Mouse (Mus musculus): ENCODE measurements at regions not wholly inside any gene's neighbourhood (a gene's known extent, or its start where the extent isn't known, plus 50 kb on each side); places are given as distances from the start of the nearest gene placed in this dataset.
A peak's percentile ranks its signal among the peaks of the same experiment; 100 is the strongest.

GRCm38 (mm10) chr3:119653007-119653565 lies 131.2 kb downstream of the Ptbp2 start:
- WGBS: 93% methylated on average over 14 of the region's 14 CpGs
- Histone ChIP-seq H3K4me3 (ENCODE audit: insufficient read depth, low read depth, low read length) (no peak overlapping the region), H3K9ac (ENCODE audit: low read depth, low read length) (no peak overlapping the region), H3K4me1 (ENCODE audit: control insufficient read depth, insufficient read depth, low read length) (no peaks in the 10 kb centered on the region), H3K36me3 (ENCODE audit: control insufficient read depth, insufficient read depth, low read length) (no peaks in the 10 kb centered on the region), H3K27me3 (ENCODE audit: control insufficient read depth, insufficient read depth, low read length) (no peaks in the 10 kb centered on the region), H3K27ac (replicated peaks; ENCODE audit: insufficient read depth, low read depth, low read length) (no peak overlapping the region), H3K79me2 (ENCODE audit: control insufficient read depth, insufficient read depth, low read length) (no peaks in the 10 kb centered on the region)
- DNase-seq (ENCODE audit: extremely low read depth, low read depth, low spot score): no peak
- TF ChIP-seq POLR2A (IDR thresholded peaks at IDR 0.05; ENCODE audit: extremely low read depth, insufficient read depth, low read length) (no peak), CTCF (IDR thresholded peaks at IDR 0.05; ENCODE audit: low read depth, low read length) (no peak)

GRCm38 (mm10) chr3:119638633-119639032 lies 145.6 kb downstream of the Ptbp2 start:
- Histone ChIP-seq H3K4me3 (ENCODE audit: insufficient read depth, low read depth, low read length) (no peak overlapping the region), H3K27ac (replicated peaks; ENCODE audit: insufficient read depth, low read depth, low read length) (no peak overlapping the region), H3K79me2 (ENCODE audit: control insufficient read depth, insufficient read depth, low read length) (no peaks in the 10 kb centered on the region), H3K36me3 (ENCODE audit: control insufficient read depth, insufficient read depth, low read length) (no peaks in the 10 kb centered on the region), H3K4me1 (ENCODE audit: control insufficient read depth, insufficient read depth, low read length) (no peaks in the 10 kb centered on the region), H3K27me3 (ENCODE audit: control insufficient read depth, insufficient read depth, low read length) (no peaks in the 10 kb centered on the region), H3K9ac (ENCODE audit: low read depth, low read length) (no peak overlapping the region)
- DNase-seq (ENCODE audit: extremely low read depth, low read depth, low spot score): peak; percentile 18
- TF ChIP-seq CTCF (IDR thresholded peaks at IDR 0.05; ENCODE audit: low read depth, low read length): peak; percentile 76
- no peak for TF ChIP-seq POLR2A (IDR thresholded peaks at IDR 0.05; ENCODE audit: extremely low read depth, insufficient read depth, low read length)
- 50% methylated on average over 3 of the region's 3 CpGs for WGBS

GRCm38 (mm10) chr3:119635641-119636040 lies 148.6 kb downstream of the Ptbp2 start:
- no peak overlapping the region for H3K9ac ChIP-seq (ENCODE audit: low read depth, low read length)
- H3K79me2 ChIP-seq (ENCODE audit: control insufficient read depth, insufficient read depth, low read length): no peaks in the 10 kb centered on the region
- no peaks in the 10 kb centered on the region for H3K36me3 ChIP-seq (ENCODE audit: control insufficient read depth, insufficient read depth, low read length)
- no peak overlapping the region for H3K4me3 ChIP-seq (ENCODE audit: insufficient read depth, low read depth, low read length)
- H3K4me1 ChIP-seq (ENCODE audit: control insufficient read depth, insufficient read depth, low read length): no peaks in the 10 kb centered on the region
- DNase-seq (ENCODE audit: extremely low read depth, low read depth, low spot score): no peak
- TF ChIP-seq POLR2A (IDR thresholded peaks at IDR 0.05; ENCODE audit: extremely low read depth, insufficient read depth, low read length) (no peak), CTCF (IDR thresholded peaks at IDR 0.05; ENCODE audit: low read depth, low read length) (no peak)
- H3K27me3 ChIP-seq (ENCODE audit: control insufficient read depth, insufficient read depth, low read length): no peaks in the 10 kb centered on the region
- H3K27ac ChIP-seq (replicated peaks; ENCODE audit: insufficient read depth, low read depth, low read length): no peak overlapping the region
- WGBS: 79% methylated on average over 3 of the region's 3 CpGs

- no peak for DNase-seq (ENCODE audit: extremely low read depth, low read depth, low spot score)
- Histone ChIP-seq H3K36me3 (ENCODE audit: control insufficient read depth, insufficient read depth, low read length) (no peaks in the 10 kb centered on the region), H3K4me3 (ENCODE audit: insufficient read depth, low read depth, low read length) (no peak overlapping the region), H3K27me3 (ENCODE audit: control insufficient read depth, insufficient read depth, low read length) (no peaks in the 10 kb centered on the region), H3K27ac (replicated peaks; ENCODE audit: insufficient read depth, low read depth, low read length) (no peak overlapping the region), H3K79me2 (ENCODE audit: control insufficient read depth, insufficient read depth, low read length) (no peaks in the 10 kb centered on the region), H3K9ac (ENCODE audit: low read depth, low read length) (no peak overlapping the region), H3K4me1 (ENCODE audit: control insufficient read depth, insufficient read depth, low read length) (no peaks in the 10 kb centered on the region)
- WGBS: 91% methylated on average over 2 of the region's 2 CpGs
- TF ChIP-seq POLR2A (IDR thresholded peaks at IDR 0.05; ENCODE audit: extremely low read depth, insufficient read depth, low read length) (no peak), CTCF (IDR thresholded peaks at IDR 0.05; ENCODE audit: low read depth, low read length) (no peak)
Observed at GRCm38 (mm10) chr3:119633516-119633915, 150.8 kb downstream of the Ptbp2 start.

DNA sequence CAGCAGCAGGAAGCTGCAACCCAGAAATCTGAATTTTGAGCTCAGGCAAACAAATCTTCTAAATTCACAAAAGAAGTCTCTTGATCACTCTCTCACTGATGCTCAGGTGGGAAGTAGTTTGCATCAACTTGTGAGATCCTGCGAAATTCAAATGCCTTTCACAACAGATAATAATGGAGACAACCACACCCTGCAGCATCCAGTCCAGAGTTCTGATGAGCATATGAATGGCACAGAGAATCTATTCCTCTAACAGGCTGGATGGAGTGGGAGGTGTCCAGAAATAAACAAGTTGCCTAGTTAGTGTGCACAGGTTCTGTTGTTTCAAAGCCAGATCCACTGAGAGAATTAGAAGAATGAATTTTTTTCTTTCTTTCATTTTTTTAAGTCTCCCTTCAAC lies 178.2 kb downstream of the Ptbp2 start:
- 67% methylated on average over 1 of the region's 1 CpGs for WGBS
- H3K4me3 ChIP-seq (ENCODE audit: insufficient read depth, low read depth, low read length): no peak overlapping the region
- no peak for DNase-seq (ENCODE audit: extremely low read depth, low read depth, low spot score)
- no peaks in the 10 kb centered on the region for H3K4me1 ChIP-seq (ENCODE audit: control insufficient read depth, insufficient read depth, low read length)
- H3K79me2 ChIP-seq (ENCODE audit: control insufficient read depth, insufficient read depth, low read length): no peaks in the 10 kb centered on the region
- TF ChIP-seq CTCF (IDR thresholded peaks at IDR 0.05; ENCODE audit: low read depth, low read length) (no peak), POLR2A (IDR thresholded peaks at IDR 0.05; ENCODE audit: extremely low read depth, insufficient read depth, low read length) (no peak)
- H3K27ac ChIP-seq (replicated peaks; ENCODE audit: insufficient read depth, low read depth, low read length): no peak overlapping the region
- H3K27me3 ChIP-seq (ENCODE audit: control insufficient read depth, insufficient read depth, low read length): no peaks in the 10 kb centered on the region
- no peak overlapping the region for H3K9ac ChIP-seq (ENCODE audit: low read depth, low read length)
- H3K36me3 ChIP-seq (ENCODE audit: control insufficient read depth, insufficient read depth, low read length): no peaks in the 10 kb centered on the region

GRCm38 (mm10) chr3:119588872-119589416 lies 195.3 kb downstream of the Ptbp2 start:
- H3K4me1 ChIP-seq (ENCODE audit: control insufficient read depth, insufficient read depth, low read length): no peaks in the 10 kb centered on the region
- H3K36me3 ChIP-seq (ENCODE audit: control insufficient read depth, insufficient read depth, low read length): no peaks in the 10 kb centered on the region
- TF ChIP-seq CTCF (IDR thresholded peaks at IDR 0.05; ENCODE audit: low read depth, low read length) (no peak), POLR2A (IDR thresholded peaks at IDR 0.05; ENCODE audit: extremely low read depth, insufficient read depth, low read length) (no peak)
- no peaks in the 10 kb centered on the region for H3K79me2 ChIP-seq (ENCODE audit: control insufficient read depth, insufficient read depth, low read length)
- 39% methylated on average over 4 of the region's 4 CpGs for WGBS
- no peaks in the 10 kb centered on the region; the same call in 1 of the 2 replicates for H3K27me3 ChIP-seq (ENCODE audit: control insufficient read depth, insufficient read depth, low read length)
- no peak overlapping the region for H3K9ac ChIP-seq (ENCODE audit: low read depth, low read length)
- peak; percentile 82 for DNase-seq (ENCODE audit: extremely low read depth, low read depth, low spot score)
- H3K27ac ChIP-seq (replicated peaks; ENCODE audit: insufficient read depth, low read depth, low read length): no peak overlapping the region
- no peak overlapping the region for H3K4me3 ChIP-seq (ENCODE audit: insufficient read depth, low read depth, low read length)
